Mouse (Mus musculus): ENCODE results near the gene Cbfb. TPM values are rescaled to one million over a fixed set of nuclear protein-coding genes. Genes with fewer than 3 reads are reported as not detected.

Cbfb gene
- polyA plus RNA-seq, 1 experiment from 2014 or later, result 33.0 TPM

GRCm38 (mm10) chr8:105205748-105206147 lies 35.3 kb downstream of the Cbfb start:
- Histone ChIP-seq H3K36me3 (peaks cover 13% of the 10 kb centered on the region), H3K27me3 (no peaks in the 10 kb centered on the region), H3K27ac (no peak overlapping the region), H3K9ac (no peak overlapping the region), H3K4me3 (no peak overlapping the region), H3K4me1 (replicated peaks) (no peaks in the 10 kb centered on the region), H3K4me2 (no peak overlapping the region), H3K9me3 (no peaks in the 10 kb centered on the region)
- peak; percentile 43; the same call in 1 of the 2 replicates for ATAC-seq (ENCODE audit: low FRiP score)
- WGBS, result 85% methylated on average over 1 of the region's 1 CpGs

DNA sequence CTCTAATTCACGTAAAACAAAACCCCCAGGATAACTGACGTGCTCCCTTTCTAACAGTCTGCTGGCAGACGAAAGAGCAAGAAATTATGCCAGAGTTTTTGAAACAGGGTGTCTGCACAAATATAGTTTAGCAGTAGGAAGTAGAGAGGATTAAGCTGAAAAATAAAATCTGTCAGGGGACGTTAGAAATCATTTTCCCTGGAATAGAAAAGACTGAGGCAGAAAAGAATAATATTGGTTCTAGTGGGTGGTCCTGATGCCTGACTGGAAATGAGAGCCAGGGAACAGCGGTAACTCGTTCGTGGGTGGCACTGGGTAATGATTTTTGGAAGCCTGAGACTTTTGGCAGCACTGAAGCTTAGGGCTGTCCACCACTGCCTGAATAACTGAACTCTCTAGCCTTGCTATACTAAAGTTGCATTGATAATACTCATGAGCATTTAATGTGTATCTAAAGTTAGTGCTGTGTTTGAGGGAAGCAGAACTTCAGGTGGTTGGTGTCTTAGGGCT lies 36.3 kb downstream of the Cbfb start:
- no peak for ATAC-seq (ENCODE audit: low FRiP score)
- H3K9me3 ChIP-seq, result no peaks in the 10 kb centered on the region
- peaks cover 11% of the 10 kb centered on the region for H3K36me3 ChIP-seq
- H3K27me3 ChIP-seq, result no peaks in the 10 kb centered on the region
- H3K27ac ChIP-seq, result no peak overlapping the region
- WGBS, result 86% methylated on average over 7 of the region's 7 CpGs
- no peak overlapping the region for H3K4me3 ChIP-seq
- H3K4me2 ChIP-seq, result no peak overlapping the region
- no peak overlapping the region for H3K9ac ChIP-seq
- H3K4me1 ChIP-seq (replicated peaks), result no peaks in the 10 kb centered on the region

DNA sequence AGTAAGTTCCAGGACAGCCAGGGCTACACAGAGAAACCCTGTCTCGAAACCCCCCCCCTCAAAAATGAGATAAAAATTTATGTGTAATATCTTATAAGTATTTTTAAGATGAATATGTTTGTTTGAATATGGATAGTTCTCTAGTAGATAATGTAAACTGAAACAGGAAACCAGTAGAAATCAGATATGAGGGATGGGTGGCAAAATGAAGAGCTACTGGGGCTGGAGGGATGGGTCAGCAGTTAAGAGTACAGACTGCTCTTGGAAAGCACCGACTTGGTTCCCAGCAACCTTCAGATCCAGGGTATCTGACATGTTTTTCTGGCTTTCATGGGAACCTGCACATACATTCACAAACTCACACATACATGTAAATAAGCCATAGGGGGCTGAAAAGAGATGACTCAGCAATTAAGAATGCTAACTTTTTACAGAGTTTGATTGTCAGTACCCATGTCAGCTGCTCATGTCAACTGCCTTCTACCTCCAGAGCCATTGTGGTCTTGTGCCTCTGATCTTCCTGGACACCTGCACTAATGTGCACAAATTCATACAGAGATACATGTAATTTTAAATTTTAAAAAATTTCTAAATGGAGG lies 37.3 kb downstream of the Cbfb start:
- no peak for ATAC-seq (ENCODE audit: low FRiP score)
- Histone ChIP-seq H3K4me1 (replicated peaks) (no peaks in the 10 kb centered on the region), H3K9ac (no peak overlapping the region), H3K36me3 (peaks cover 9% of the 10 kb centered on the region), H3K27me3 (no peaks in the 10 kb centered on the region), H3K27ac (no peak overlapping the region), H3K9me3 (no peaks in the 10 kb centered on the region), H3K4me2 (no peak overlapping the region), H3K4me3 (no peak overlapping the region)
- WGBS, result 90% methylated on average over 2 of the region's 2 CpGs

DNA sequence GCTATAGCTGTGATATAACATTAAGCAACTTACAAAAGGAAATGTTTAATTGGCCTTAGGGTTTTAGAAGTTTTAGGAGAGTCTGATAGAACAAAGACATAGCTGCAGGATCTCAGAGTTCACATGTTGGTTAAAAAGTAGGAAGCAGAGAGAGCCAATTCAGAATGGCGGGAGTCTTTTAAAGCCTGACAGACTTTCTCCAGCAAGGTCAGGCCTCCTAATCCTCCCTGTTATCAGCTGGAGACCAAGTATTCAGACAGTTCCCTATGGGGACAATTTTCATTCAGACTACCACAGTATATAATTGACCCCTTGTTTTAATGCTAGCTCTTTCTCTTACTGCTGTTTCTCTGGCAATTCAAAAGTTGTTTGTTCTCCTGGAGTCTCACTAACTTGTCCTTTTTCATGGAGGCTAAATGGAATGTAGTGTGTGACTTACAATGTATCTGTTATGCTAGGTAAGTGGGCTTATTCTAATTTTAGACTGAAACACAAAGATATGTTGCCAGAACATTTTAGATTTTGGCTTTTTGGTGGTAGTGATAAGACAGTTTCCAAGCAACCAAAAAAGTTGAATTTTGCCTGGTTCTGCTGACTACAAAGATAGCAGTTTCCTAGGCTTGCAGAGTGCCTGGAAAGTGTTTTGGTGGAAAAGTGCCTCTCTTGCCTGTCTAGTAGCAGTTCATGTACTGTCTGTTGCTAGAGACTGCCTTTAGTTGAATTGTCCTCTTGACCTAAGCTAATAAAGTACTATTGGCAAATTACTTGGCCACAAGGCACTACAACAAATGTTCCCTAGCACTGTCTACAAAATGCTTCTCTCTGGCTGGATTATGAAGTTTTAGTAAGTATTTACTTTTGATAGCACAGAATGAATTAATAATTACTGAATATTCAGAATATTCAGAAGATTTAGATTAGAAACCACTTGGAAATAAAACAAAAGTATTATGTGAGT lies 39.0 kb downstream of the Cbfb start:
- H3K4me2 ChIP-seq, result no peak overlapping the region
- no peaks in the 10 kb centered on the region for H3K4me1 ChIP-seq (replicated peaks)
- 0 out of 2 replicates have a peak overlapping the region, but pooled peaks have one; percentile 8 for H3K27ac ChIP-seq
- no peak for ATAC-seq (ENCODE audit: low FRiP score)
- H3K9me3 ChIP-seq, result no peaks in the 10 kb centered on the region
- WGBS, result 60% methylated on average over 1 of the region's 1 CpGs
- no peak overlapping the region for H3K4me3 ChIP-seq
- H3K9ac ChIP-seq, result no peak overlapping the region
- no peaks in the 10 kb centered on the region for H3K27me3 ChIP-seq
- H3K36me3 ChIP-seq, result peaks cover 2% of the 10 kb centered on the region

DNA sequence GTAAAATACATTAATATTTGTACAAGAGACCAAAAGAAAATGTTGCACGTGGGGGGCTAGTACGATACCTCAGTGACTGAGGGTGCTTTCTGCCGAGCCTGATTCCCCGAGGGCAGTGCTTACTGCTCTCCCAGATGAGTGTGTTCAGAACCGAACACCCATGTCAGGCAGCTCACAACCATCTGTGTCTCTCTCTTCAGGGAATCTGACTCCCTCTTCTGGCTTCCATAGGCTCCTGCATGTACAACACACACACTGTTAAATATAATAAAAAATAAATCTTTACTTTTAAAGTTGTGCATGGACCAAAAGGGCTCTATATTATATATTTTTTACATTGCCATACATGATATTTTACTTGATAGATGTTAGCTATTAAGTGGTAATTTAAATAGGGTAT lies 43.6 kb downstream of the Cbfb start:
- peaks cover 2% of the 10 kb centered on the region for H3K36me3 ChIP-seq
- no peaks in the 10 kb centered on the region for H3K27me3 ChIP-seq
- no peak overlapping the region for H3K9ac ChIP-seq
- no peak for ATAC-seq (ENCODE audit: low FRiP score)
- no peak overlapping the region for H3K4me2 ChIP-seq
- H3K9me3 ChIP-seq, result no peaks in the 10 kb centered on the region
- no peak overlapping the region for H3K27ac ChIP-seq
- no peaks in the 10 kb centered on the region for H3K4me1 ChIP-seq (replicated peaks)
- H3K4me3 ChIP-seq, result no peak overlapping the region
- 93% methylated on average over 5 of the region's 5 CpGs for WGBS

- no peak overlapping the region for H3K4me2 ChIP-seq
- no peak overlapping the region for H3K27ac ChIP-seq
- H3K36me3 ChIP-seq, result peaks cover 2% of the 10 kb centered on the region; the same call in 1 of the 2 replicates
- WGBS, result 86% methylated on average over 5 of the region's 5 CpGs
- H3K9me3 ChIP-seq, result no peaks in the 10 kb centered on the region
- ATAC-seq (ENCODE audit: low FRiP score), result 0 out of 2 replicates have a peak, but pooled peaks have one; percentile 39
- H3K27me3 ChIP-seq, result no peaks in the 10 kb centered on the region
- no peak overlapping the region for H3K9ac ChIP-seq
- no peak overlapping the region for H3K4me3 ChIP-seq
- no peaks in the 10 kb centered on the region for H3K4me1 ChIP-seq (replicated peaks)
These were observed 47.5 kb downstream of the Cbfb start for GRCm38 (mm10) chr8:105217926-105218522.

DNA sequence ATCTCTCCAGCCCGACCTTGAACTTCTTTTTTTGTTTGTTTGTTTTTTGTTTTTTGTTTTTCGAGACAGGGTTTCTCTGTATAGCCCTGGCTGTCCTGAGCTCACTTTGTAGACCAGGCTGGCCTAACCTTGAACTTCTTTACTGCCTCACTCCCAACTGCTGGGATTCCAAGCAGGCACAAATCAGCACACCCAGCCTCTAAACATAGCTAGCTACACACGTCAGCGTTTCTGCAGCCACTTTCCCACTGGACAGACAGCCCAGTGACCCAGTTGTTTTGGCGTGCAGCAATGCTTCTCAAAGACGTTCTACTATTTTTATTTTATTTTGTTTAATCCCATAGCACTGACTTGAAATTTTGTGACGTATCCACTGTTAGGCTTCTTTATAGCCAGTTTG lies 53.4 kb downstream of the Cbfb start:
- Histone ChIP-seq H3K9me3 (no peaks in the 10 kb centered on the region), H3K4me3 (no peak overlapping the region), H3K4me2 (peak overlapping the region; percentile 67), H3K9ac (peak overlapping the region; percentile 68; the same call in 1 of the 2 replicates), H3K27me3 (no peaks in the 10 kb centered on the region), H3K4me1 (replicated peaks) (peaks cover 21% of the 10 kb centered on the region), H3K36me3 (no peaks in the 10 kb centered on the region), H3K27ac (peak overlapping the region; percentile 87; the same call in 1 of the 2 replicates)
- 80% methylated on average over 7 of the region's 7 CpGs for WGBS
- ATAC-seq (ENCODE audit: low FRiP score), result no peak

DNA sequence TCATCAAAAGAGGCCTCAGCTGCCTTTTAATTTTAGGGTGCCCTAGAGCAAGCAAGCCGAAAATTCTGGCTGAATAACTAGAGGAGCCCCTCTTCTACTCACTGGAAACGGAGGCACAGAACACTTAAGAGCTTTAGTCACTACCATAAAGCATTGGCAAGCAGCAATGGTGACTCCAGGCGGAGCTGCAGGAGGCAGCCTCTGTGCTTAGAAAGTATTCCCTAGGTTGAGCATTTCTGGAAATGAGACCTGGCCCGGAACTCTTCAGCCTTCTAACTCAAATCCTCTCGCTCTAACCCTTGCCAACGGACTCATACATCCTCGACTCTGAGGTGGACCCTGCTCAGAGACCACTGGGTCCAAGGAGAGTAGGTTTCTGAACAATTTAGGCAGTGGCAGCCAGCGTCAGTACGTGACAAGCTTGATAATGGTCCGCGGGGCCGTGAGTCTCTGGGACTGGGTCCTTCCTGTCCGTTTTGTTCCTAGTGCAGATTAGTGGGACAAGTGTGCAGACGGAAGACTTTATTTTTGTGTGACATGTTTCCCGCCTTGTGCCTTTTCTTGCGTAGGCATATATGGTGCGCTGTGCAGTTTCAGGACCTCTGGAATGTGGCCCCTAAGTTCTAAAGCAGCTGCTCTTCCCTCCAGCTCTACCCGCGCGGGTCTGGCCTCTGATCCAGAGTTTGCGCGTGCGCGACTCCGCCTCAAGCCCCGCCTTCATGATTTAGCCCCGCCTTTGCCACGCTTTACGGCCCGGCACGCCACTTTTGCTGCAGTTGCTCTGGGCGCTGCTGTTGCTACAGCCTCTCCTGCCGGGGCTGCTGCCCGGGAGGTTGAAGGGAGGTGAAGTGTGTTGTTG lies 54.2 kb downstream of the Cbfb start, which contains the start of gene D230025D16Rik:
D230025D16Rik (plus strand) TSS at position 733 of the 859 bp plus-strand sequence.
- 3% methylated on average over 34 of the region's 34 CpGs for WGBS
- no peaks in the 10 kb centered on the region for H3K9me3 ChIP-seq
- no peaks in the 10 kb centered on the region for H3K36me3 ChIP-seq
- peak within 1 kb of the TSS; percentile 96 for H3K4me3 ChIP-seq
- H3K4me2 ChIP-seq, result peak within 1 kb of the TSS; percentile 67
- H3K27me3 ChIP-seq, result no peaks in the 10 kb centered on the region
- H3K27ac ChIP-seq, result peak within 1 kb of the TSS; percentile 87
- peaks cover 21% of the 10 kb centered on the region for H3K4me1 ChIP-seq (replicated peaks)
- peak within 1 kb of the TSS; percentile 94 for H3K9ac ChIP-seq
- ATAC-seq (ENCODE audit: low FRiP score), result peak; percentile 96

- Histone ChIP-seq H3K27me3 (no peaks in the 10 kb centered on the region), H3K4me3 (peak overlapping the region; percentile 96), H3K36me3 (no peaks in the 10 kb centered on the region), H3K27ac (peak overlapping the region; percentile 87), H3K4me2 (peak overlapping the region; percentile 67), H3K9ac (peak overlapping the region; percentile 94), H3K4me1 (replicated peaks) (peaks cover 21% of the 10 kb centered on the region), H3K9me3 (no peaks in the 10 kb centered on the region)
- 1% methylated on average over 20 of the region's 27 CpGs for WGBS
- ATAC-seq (ENCODE audit: low FRiP score), result no peak
These were observed 54.8 kb downstream of the Cbfb start for GRCm38 (mm10) chr8:105225272-105225593.

GRCm38 (mm10) chr8:105225917-105226316 lies 55.4 kb downstream of the Cbfb start:
- Histone ChIP-seq H3K4me3 (peak overlapping the region; percentile 96), H3K27me3 (no peaks in the 10 kb centered on the region), H3K27ac (no peak overlapping the region), H3K4me2 (peak overlapping the region; percentile 67), H3K4me1 (replicated peaks) (peaks cover 21% of the 10 kb centered on the region), H3K36me3 (no peaks in the 10 kb centered on the region), H3K9me3 (no peaks in the 10 kb centered on the region), H3K9ac (peak overlapping the region; percentile 94)
- no peak for ATAC-seq (ENCODE audit: low FRiP score)
- WGBS, result 31% methylated on average over 6 of the region's 6 CpGs

- no peak for ATAC-seq (ENCODE audit: low FRiP score)
- H3K36me3 ChIP-seq, result peaks cover 16% of the 10 kb centered on the region
- H3K4me2 ChIP-seq, result no peak overlapping the region
- 88% methylated on average over 12 of the region's 12 CpGs for WGBS
- H3K27ac ChIP-seq, result no peak overlapping the region
- H3K4me3 ChIP-seq, result no peak overlapping the region
- peaks cover 9% of the 10 kb centered on the region for H3K4me1 ChIP-seq (replicated peaks)
- H3K9me3 ChIP-seq, result no peaks in the 10 kb centered on the region
- no peak overlapping the region for H3K9ac ChIP-seq
- H3K27me3 ChIP-seq, result no peaks in the 10 kb centered on the region
These were observed 61.2 kb downstream of the Cbfb start for GRCm38 (mm10) chr8:105231503-105232320.
